Mouse (Mus musculus) left cerebral cortex, postnatal 36 days (tissue): ENCODE measurements around the gene Rab10. TPM values are rescaled to one million over a fixed set of nuclear protein-coding genes. Genes with fewer than 3 reads are reported as not detected.
"Not testable (repeated sequence)": the region's sequence is repeated elsewhere in the genome, so short reads cannot be mapped to it uniquely, and the experiment has no call there.

Source experiments
- DNase-seq, 2 experiments: peaks; one replicate each; pipeline ENCODE4 v3.0.0; 2021 to 2022; ENCODE audit warnings: low spot score in 2 of 2, mixed read lengths in 1 of 2
- intact Hi-C: fragments of 180-260 bp; cut with DNase I; formaldehyde crosslinking; loops from one replicate; pipeline ENCODE4 v1.15.1; 2025
- total RNA-seq, 2 experiments: library from RNA; stranded (reverse); gene quantifications; 2 replicates each; pipeline ENCODE4 v1.2.3; 2021

Gene Rab10
- total RNA-seq, 2 experiments from 2014 or later, result 134 to 144 TPM

DNA sequence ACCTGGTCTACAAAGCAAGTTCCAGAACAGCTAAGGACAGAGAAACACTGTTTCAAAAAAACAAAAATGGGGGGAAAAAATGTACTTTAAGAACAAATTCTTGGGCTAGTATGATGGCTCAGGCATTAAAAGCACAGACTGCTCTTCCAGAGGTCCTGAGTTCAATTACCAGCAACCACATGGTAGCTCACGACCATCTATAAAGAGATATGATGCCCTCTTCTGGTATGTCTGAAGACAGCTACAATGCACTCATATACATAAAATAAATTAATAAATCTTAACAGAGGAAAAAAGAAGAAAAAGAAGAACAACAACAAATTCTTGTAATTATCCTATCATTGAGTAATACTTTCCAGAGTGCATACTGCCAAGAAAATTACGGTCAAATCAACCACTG lies 4.5 kb downstream of the Rab10 start:
- intact Hi-C loops, result no loop called here
- DNase-seq, result no peak

GRCm38 (mm10) chr12:3297622-3298021 lies 12.1 kb downstream of the Rab10 start:
- intact Hi-C loops, DNase-seq: not testable (repeated sequence)

GRCm38 (mm10) chr12:3296056-3296455 lies 13.7 kb downstream of the Rab10 start:
- intact Hi-C loops, result no loop called here
- no peak for DNase-seq

- intact Hi-C loops, result no loop called here
- DNase-seq, result no peak
Observed at GRCm38 (mm10) chr12:3291849-3292248, 17.9 kb downstream of the Rab10 start.

- DNase-seq, result no peak
- intact Hi-C loops, result no loop called here
Observed at GRCm38 (mm10) chr12:3291038-3291437, 18.7 kb downstream of the Rab10 start.

DNA sequence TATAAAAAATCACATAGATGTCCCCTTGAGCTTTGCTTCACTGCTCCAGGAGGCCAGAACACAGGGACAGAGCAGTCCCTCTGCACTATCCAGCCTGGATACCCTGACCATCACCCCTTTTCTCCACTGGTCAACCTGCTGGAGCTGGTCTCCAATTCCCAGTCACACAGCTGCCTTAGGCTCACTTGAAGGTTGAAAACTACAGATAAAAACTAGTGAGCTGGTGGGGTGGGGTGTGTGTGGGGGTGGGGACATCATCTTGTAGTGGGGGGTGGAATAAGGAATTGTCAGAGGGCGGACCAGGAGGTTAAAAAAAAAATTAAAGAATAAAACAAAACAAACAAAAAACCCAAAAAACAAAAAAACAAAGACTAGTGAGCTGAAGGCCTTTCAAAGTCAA lies 21.3 kb downstream of the Rab10 start:
- intact Hi-C loops, result no loop called here
- DNase-seq, result no peak

DNA sequence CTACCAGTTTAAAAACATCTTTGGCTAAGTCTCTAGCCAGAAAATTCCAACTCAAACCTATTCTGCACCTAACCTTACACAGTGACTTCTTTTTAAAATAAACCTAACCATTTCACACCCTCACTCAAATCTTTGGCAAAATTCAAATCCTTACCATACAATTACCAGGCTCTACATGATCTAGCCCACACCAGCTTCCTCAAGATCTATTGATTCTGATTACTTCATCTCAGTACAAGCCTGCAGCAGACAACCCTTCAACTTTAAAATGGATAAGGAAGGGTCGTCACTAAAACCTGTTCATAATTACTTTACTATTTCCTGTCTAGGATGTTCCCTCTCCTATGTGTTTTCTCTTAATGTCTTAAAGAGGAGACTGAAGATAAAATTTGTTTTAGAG lies 23.9 kb downstream of the Rab10 start:
- DNase-seq, result no peak
- intact Hi-C loops, result no loop called here

GRCm38 (mm10) chr12:3285377-3285776 lies 24.4 kb downstream of the Rab10 start:
- DNase-seq, result no peak
- intact Hi-C loops, result no loop called here

DNA sequence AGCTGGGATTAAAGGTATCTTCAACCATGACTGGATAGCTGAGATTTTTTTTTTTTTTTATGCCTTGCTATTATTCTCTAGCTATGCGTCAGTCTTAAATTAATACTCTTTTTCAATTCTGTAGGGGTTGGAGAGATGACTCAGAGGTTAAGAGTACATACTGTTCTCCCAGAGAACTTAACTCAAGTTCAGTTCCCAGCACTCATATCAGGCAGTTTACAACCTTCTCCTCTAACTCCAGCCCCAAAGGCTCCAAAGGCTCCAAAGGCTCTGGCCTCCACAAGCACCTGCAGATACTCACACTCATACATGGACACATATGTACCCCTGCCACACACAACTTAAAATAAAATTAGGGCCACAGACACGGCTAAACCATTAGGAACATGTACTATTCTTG lies 25.3 kb downstream of the Rab10 start:
- DNase-seq, result no peak
- intact Hi-C loops, result no loop called here

DNA sequence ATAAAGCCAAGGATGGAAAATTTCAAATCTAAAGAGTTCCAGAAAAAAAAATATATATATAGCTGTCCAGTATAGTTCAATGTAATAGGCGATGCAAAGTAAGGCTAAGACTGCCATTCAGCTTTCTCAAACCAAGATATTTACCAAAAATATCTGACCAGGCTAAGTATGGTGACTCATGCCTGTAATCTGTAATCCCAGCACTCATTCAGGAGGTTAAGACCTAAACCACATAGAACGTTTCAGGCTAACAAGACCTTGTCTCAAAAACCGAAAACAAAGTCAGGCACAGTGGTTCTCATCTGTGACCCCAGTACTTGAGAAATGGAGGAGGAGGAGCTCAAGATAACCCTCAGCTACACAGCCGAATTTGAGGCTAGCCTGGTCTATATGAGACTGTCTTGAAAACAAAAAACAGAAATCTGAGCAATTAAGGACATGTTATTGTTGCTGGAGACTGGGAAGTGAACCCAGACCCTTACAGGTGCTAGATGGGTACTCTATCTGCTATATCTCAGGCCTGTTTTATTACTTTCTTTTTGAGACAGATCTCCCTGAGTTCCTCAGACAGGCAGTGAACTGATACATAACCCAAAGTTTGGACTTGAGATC lies 25.8 kb downstream of the Rab10 start:
- intact Hi-C loops, result no loop called here
- DNase-seq, result no peak

DNA sequence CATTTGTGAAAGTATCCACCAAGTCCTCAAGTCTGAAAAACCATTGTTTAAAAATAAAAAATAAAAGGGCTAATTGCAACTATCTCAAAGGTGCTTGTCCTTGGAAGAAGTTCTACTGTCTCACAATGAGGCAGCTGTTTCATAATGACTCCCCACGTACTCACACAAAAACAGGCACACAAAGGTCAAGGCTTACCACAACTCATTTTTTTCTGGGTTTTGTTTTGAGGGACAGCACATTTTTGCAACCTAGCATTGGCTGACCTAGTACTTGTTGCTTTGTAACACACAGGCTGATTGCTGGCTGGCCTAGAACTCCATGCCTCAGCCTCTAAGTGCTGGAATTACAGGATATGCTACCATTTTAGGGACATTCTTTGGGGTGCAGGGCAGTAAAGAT lies 26.8 kb downstream of the Rab10 start:
- intact Hi-C loops, result no loop called here
- DNase-seq, result no peak

- no peak for DNase-seq
- intact Hi-C loops, result no loop called here
Observed at GRCm38 (mm10) chr12:3282520-3282919, 27.2 kb downstream of the Rab10 start.

DNA sequence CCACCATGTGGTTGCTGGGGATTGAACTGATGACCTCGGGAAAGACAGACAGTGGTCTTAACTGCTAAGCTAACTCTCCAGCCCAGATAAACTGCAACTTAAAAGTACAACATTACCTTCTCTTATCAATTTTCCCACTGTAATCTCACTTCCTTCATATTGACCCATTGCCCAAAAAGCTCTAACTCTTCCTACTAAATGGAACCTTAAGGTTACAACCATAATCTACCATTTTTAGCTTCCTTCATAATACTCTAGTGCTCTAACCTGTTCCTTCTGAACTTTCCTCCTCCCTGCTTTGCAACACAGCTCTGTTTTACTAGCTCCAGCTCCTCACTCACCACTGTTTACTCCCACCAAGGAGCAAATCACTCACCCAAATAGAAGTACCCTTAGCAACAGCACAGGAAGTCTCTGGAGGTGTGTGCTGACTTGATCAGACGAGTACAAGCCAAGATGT lies 30.9 kb downstream of the Rab10 start:
- intact Hi-C loops, result no loop called here
- DNase-seq, result no peak

GRCm38 (mm10) chr12:3270818-3271217 lies 39.0 kb downstream of the Rab10 start:
- intact Hi-C loops, result no loop called here
- no peak for DNase-seq

DNA sequence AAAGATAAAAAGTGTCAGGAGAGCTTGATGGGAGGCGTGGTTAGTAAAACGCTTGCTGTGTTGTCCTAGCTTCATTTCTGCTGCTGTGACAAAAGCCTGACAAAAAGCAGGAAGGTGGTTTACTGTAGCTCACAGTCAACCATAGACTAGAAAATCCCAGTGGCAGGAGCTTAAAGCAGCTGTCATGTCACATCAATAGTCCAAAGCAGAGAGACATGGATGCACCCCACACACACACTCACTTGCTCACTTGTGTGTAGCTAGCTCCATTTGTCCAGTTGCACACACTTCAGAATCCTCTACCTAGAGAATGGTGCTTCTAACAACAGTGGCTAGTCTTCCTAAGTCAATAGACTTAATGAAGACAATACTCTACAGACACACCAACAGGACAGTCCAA lies 42.4 kb downstream of the Rab10 start:
- no peak for DNase-seq
- intact Hi-C loops, result no loop called here

- intact Hi-C loops, result no loop called here
- no peak for DNase-seq
Observed at GRCm38 (mm10) chr12:3265188-3265587, 44.6 kb downstream of the Rab10 start.

DNA sequence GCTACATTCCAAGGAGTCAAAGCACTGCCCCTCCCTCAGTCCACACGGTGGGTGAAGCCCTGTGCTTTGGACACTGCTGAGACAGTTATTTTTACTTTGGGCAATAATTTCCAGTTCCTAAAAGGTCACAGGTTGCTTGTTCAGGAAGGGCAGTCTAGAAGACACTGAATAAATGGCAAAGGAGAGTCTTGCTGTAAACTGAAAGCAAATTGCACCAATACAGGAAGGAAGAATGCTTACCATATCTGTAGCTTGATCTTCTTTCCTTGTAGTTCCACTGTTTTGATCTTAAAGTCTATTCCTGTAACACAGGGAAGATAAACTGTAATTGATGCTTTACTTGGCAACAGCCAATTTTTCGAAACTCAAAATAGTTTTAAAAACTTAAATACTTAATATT lies 45.3 kb downstream of the Rab10 start:
- no peak for DNase-seq
- intact Hi-C loops, result no loop called here

DNA sequence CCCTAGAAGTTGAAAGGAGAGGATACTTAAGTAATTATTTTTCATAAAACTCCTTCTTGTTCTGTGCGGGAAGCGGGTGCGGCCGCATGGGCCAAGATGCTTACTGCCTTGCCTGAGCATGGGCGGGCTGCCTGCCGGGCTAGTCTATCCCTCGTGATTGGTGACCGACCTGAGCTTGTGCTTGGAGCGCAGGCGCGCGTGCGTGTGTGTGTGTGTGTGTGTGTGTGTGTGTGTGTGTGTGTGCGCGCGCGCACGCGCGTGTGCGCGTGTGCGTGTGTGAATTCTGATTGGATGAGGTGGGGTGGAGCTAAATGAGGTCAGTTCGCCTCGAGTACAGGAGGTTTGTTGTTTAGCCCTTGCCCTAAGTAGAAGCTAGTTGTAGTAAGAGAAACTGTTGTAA lies 48.2 kb downstream of the Rab10 start:
- DNase-seq, result no peak
- intact Hi-C loops, result no loop called here

DNA sequence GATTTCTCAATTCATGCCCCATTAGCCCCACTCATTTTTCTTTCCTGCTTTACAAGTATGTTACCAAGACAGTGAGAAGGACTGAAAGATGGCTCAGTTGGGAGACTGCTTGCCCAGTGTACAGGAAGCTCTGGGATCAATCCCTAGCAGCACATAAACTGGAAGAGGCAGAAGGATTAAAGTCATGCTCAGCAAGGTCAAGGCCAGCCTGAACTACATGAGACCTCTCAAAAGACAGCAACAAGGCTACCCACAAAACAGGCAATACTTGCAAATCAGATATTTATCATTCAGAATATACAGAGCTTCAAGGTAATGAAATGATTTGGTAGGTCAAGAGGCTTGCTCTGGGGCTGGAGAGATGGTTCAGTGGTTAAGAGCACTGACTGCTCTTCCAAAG lies 53.8 kb downstream of the Rab10 start:
- intact Hi-C loops, result no loop called here
- DNase-seq, result no peak

DNA sequence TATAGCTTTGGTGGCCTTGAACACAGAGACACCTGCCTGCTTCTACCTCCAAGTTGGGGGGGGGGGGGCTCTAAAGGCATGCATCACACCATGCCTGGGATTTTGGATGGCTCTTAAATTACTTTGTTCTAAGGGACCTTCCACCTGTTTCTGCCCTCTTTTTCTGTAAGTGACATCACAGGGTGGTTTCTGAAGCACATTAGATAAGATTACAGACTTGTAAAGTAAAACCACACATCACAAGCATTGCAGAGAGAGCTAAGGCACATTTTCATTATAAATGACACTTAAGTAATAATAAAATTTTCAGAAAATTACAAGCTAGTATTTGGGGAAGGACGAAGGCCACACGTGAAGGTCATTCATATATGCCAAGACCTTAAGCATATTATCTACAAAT lies 54.3 kb downstream of the Rab10 start:
- intact Hi-C loops, result no loop called here
- no peak for DNase-seq

- DNase-seq, result no peak
- intact Hi-C loops, result no loop called here
Observed at GRCm38 (mm10) chr12:3253591-3253990, 56.2 kb downstream of the Rab10 start.

DNA sequence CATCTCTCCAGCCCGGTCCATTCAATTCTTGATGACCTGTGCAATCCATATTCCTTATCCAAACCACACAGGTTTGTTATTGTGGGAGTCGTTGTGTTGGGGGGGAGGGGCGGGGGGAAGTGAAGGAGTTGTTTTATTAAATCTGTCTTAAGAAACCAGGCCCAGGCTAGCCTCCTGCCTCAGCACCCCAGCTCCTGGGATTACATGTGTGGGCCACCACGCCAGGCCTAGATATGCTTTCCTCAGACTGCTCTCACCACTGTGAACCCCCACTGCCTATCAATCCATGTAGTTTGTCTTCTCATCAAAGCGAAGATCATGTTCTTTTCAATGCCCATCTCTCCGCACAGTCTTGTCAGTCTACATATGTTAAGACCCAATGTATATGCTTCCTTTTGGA lies 63.7 kb downstream of the Rab10 start:
- DNase-seq, result no peak
- intact Hi-C loops, result no loop called here
